Mouse (Mus musculus) kidney, postnatal 25 days (tissue): ENCODE results near the gene Prkcb.
A peak's percentile ranks its signal among the peaks of the same experiment; 100 is the strongest.

Source experiments
- DNase-seq, 2 experiments: peaks; one replicate each; pipeline ENCODE4 v3.0.0; 2021; ENCODE audit warnings: mixed read lengths in 2 of 2

Prkcb gene

GRCm38 (mm10) chr7:122409945-122410344, 121.4 kb downstream of the Prkcb start:
- no peak for DNase-seq

GRCm38 (mm10) chr7:122410873-122411272, 122.3 kb downstream of the Prkcb start:
- no peak for DNase-seq

GRCm38 (mm10) chr7:122413231-122413630, 124.7 kb downstream of the Prkcb start:
- DNase-seq = no peak

GRCm38 (mm10) chr7:122414146-122414545, 125.6 kb downstream of the Prkcb start:
- no peak for DNase-seq

GRCm38 (mm10) chr7:122414608-122415007, 126.1 kb downstream of the Prkcb start:
- DNase-seq = no peak

- no peak for DNase-seq
These were observed 126.8 kb downstream of the Prkcb start for GRCm38 (mm10) chr7:122415387-122415786.

- DNase-seq = no peak
These were observed 127.4 kb downstream of the Prkcb start for GRCm38 (mm10) chr7:122415904-122416303.

GRCm38 (mm10) chr7:122418551-122418950, 130.0 kb downstream of the Prkcb start:
- no peak for DNase-seq

- no peak for DNase-seq
These were observed 135.3 kb downstream of the Prkcb start for GRCm38 (mm10) chr7:122423816-122424215.

GRCm38 (mm10) chr7:122429134-122429533, 140.6 kb downstream of the Prkcb start:
- no peak for DNase-seq

GRCm38 (mm10) chr7:122432401-122432800, 143.8 kb downstream of the Prkcb start:
- no peak for DNase-seq

- no peak for DNase-seq
These were observed 144.8 kb downstream of the Prkcb start for GRCm38 (mm10) chr7:122433377-122433776.

GRCm38 (mm10) chr7:122434941-122435340, 146.4 kb downstream of the Prkcb start:
- DNase-seq = no peak

- DNase-seq = no peak
These were observed 147.0 kb downstream of the Prkcb start for GRCm38 (mm10) chr7:122435561-122435960.

GRCm38 (mm10) chr7:122437390-122437789, 148.8 kb downstream of the Prkcb start:
- DNase-seq = no peak

GRCm38 (mm10) chr7:122445056-122445455, 156.5 kb downstream of the Prkcb start:
- peak in 1 of 2 experiments; percentile 24 for DNase-seq

GRCm38 (mm10) chr7:122452671-122453070, 164.1 kb downstream of the Prkcb start:
- no peak for DNase-seq

GRCm38 (mm10) chr7:122459203-122459965, 170.8 kb downstream of the Prkcb start:
- DNase-seq = peak; percentile 62 to 89

- no peak for DNase-seq
These were observed 171.5 kb downstream of the Prkcb start for GRCm38 (mm10) chr7:122460020-122460419.

GRCm38 (mm10) chr7:122465823-122466549, 177.4 kb downstream of the Prkcb start:
- peak in 1 of 2 experiments; percentile 32 for DNase-seq

- DNase-seq = no peak
These were observed 178.2 kb downstream of the Prkcb start for GRCm38 (mm10) chr7:122466722-122467121.

GRCm38 (mm10) chr7:122467831-122468230, 179.3 kb downstream of the Prkcb start:
- no peak for DNase-seq

- peak; percentile 64 to 67 for DNase-seq
These were observed 182.1 kb downstream of the Prkcb start for GRCm38 (mm10) chr7:122470370-122471280.
